Mouse (Mus musculus): ENCODE measurements around the gene Bst2.

The Bst2 gene

GRCm38 (mm10) chr8:71485142-71486135 is 51.8 kb downstream of the Bst2 start, which contains the start of gene Ano8:
Gene Ano8 (minus strand): TSS chr8:71485963.
- in situ Hi-C loops (cut with MboI, MseI), result loop anchor here (5.0 to 10.0 kb wide), 3 partner anchors 37 to 1511 kb away; partner anchors contain the start of gene Nwd1

GRCm38 (mm10) chr8:71484736-71485135 is 52.5 kb downstream of the Bst2 start:
- in situ Hi-C loops (cut with MboI, MseI), result loop anchor here (5.0 to 10.0 kb wide), 3 partner anchors 38 to 1510 kb away; partner anchors contain the start of gene Nwd1

Measured in T-helper 1 cell (primary cell).